Mouse (Mus musculus) midbrain, postnatal 0 days (tissue): ENCODE data around the gene Cpsf6. TPM values are rescaled to one million over a fixed set of nuclear protein-coding genes. Genes with fewer than 3 reads are reported as not detected.
"Not testable (repeated sequence)": the region's sequence is repeated elsewhere in the genome, so short reads cannot be mapped to it uniquely, and the experiment has no call there.

Experiments used
- ATAC-seq: fragments of 200-750 bp; cut with Nextera tagmentation; 2 replicates; pipeline ENCODE4 v1.8.0; 2017; ENCODE audit warnings: moderate number of reproducible peaks, mild to moderate bottlenecking, moderate TSS enrichment, moderate library complexity; ENCODE audit not compliant: low FRiP score
- DNase-seq: peaks from one replicate; pipeline ENCODE4 v3.0.0-alpha.2; 2015; ENCODE audit warnings: low spot score
- H3K27ac ChIP-seq: fragments of 300-500 bp; sonication (generic); 2 replicates; pipeline ENCODE4 v1.5.1; 2014; ENCODE audit warnings: low read depth, mild to moderate bottlenecking, low read length, mixed read lengths
- H3K27me3 ChIP-seq: fragments of 300-500 bp; sonication (generic); 2 replicates; pipeline ENCODE4 v1.6.1; 2014; ENCODE audit warnings: low read length, control low read depth, mixed read lengths; ENCODE audit not compliant: insufficient read depth
- H3K36me3 ChIP-seq: fragments of 300-500 bp; sonication (generic); 2 replicates; pipeline ENCODE4 v1.6.1; 2014; ENCODE audit warnings: low read length, control low read depth, mixed read lengths; ENCODE audit not compliant: insufficient read depth
- H3K4me1 ChIP-seq: fragments of 300-500 bp; sonication (generic); 2 replicates; pipeline ENCODE4 v1.6.1; 2014; ENCODE audit warnings: mild to moderate bottlenecking, control low read depth, antibody characterized with exemption, low read length, mixed read lengths; ENCODE audit not compliant: insufficient read depth
- H3K4me2 ChIP-seq: fragments of 300-500 bp; sonication (generic); 2 replicates; pipeline ENCODE4 v1.6.1; 2014; ENCODE audit warnings: low read depth, mild to moderate bottlenecking, low read length, mixed read lengths; ENCODE audit not compliant: poor library complexity, severe bottlenecking
- H3K4me3 ChIP-seq: fragments of 300-500 bp; sonication (generic); 2 replicates; pipeline ENCODE4 v1.5.1; 2014; ENCODE audit warnings: low read depth, mild to moderate bottlenecking, low read length, moderate library complexity
- H3K9ac ChIP-seq: fragments of 300-500 bp; sonication (generic); replicated peaks from 2 replicates; pipeline ENCODE4 v1.6.1; 2014; ENCODE audit warnings: mild to moderate bottlenecking, low read length, moderate library complexity, mixed read lengths; ENCODE audit not compliant: poor library complexity, severe bottlenecking
- H3K9me3 ChIP-seq: fragments of 300-500 bp; sonication (generic); 2 replicates; pipeline ENCODE4 v1.6.1; 2016; ENCODE audit warnings: low read length, control low read depth
- CTCF ChIP-seq: IDR thresholded peaks from 2 replicates; pipeline ENCODE4 v1.5.1; 2016; ENCODE audit warnings: antibody characterized with exemption, mild to moderate bottlenecking
- WGBS: fragments of 180-500 bp; shearing (Covaris S2); extraction: QIAGEN DNeasy Blood & Tissue Kit; methylation state at CpG from one replicate; pipeline ENCODE4 v1.1.7; 2014; 5-methylcytosine and 5-hydroxymethylcytosine counted together
- polyA plus RNA-seq: library from polyadenylated mRNA; unstranded; fragments of >200 nt; fragmentation: Nextera tagmentation; extraction: Ambion mirVana; gene quantifications from 2 replicates; pipeline ENCODE4 v1.2.1, GENCODE M21; 2015
- total RNA-seq: library from RNA; depleted of rRNA; stranded (reverse); fragments of >200 nt; gene quantifications from 2 replicates; pipeline ENCODE4 v1.2.3, GENCODE M21; 2014

The Cpsf6 gene
- total and polyA plus RNA-seq, 2 experiments from 2014 or later, result 85.1 to 120 TPM

DNA sequence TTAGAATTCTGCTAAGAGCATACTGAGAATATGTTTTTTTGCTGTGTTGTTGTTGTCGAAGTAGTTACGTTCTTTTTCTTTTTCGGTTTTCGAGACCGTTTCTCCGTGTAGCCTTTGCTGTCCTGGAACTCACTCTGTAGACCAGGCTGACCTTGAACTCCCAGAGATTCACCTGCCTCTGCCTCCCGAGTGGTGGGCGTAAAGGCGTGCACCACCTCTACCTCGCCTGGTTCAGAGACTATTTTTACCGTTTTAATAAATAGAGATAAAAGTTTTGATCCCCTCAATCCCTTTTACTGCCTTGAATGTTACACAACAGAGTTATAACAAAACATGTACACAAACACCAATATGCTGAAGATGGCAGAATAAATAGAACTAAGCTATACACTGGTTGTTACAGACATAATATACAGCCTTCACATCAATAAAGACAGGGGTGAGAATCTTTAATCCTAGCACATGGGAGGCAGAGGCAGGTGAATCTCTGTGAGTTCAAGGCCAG, 14.1 kb upstream of the Cpsf6 start:
- 68% methylated on average over 11 of the region's 11 CpGs for WGBS

DNA sequence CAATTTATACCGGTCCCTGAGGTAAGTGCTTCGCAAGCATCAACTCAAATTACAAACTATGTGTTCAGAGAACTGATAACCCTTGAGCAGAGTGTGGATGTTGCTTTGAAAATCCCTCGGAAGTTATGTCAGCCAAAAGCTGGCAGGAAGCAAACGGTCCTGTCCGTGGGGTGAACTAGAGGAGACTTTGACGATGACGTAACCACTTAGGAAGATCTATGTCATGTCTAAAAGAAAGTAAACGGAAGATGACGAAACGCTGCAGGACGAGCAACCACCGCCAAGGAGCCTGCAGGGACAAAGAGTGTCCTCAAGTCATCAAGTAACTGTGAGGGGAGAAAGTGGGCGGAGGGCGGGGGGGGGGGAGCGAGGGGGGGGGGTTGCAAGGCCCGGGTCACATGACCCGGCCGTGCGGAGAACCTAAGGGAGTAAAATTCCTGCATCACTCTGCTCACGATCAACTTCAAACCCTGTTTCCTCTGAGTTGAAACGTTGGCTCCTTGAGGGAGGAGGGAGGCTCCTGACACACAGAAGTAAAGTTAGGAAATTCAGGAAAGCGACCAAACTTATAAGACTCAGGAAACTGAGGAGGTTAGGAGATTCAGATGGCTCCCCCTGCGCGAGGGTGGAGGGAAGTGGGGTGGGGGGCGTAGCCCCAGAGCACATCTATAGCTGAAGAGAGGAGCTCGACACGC, 13.5 kb upstream of the Cpsf6 start:
- 3% methylated on average over 24 of the region's 27 CpGs for WGBS
- no peak for TF ChIP-seq CTCF
- no peaks in the 10 kb centered on the region for H3K36me3 ChIP-seq
- no peaks in the 10 kb centered on the region for H3K4me1 ChIP-seq
- no peak overlapping the region for H3K27ac ChIP-seq
- DNase-seq (peak; percentile 50), ATAC-seq (0 out of 2 replicates have a peak, but pooled peaks have one; percentile 20)
- H3K4me3 ChIP-seq, result peak overlapping the region; percentile 25
- peak overlapping the region; percentile 49 for H3K4me2 ChIP-seq
- H3K9me3 ChIP-seq, result no peaks in the 10 kb centered on the region
- no peaks in the 10 kb centered on the region for H3K27me3 ChIP-seq
- no peak overlapping the region for H3K9ac ChIP-seq

More for the DNA sequence above, 14.1 kb upstream of the Cpsf6 start:
- Histone ChIP-seq H3K4me3 (peak overlapping the region; percentile 25; the same call in 1 of the 2 replicates), H3K4me2 (peak overlapping the region; percentile 49), H3K9ac (no peak overlapping the region), H3K27me3 (no peaks in the 10 kb centered on the region), H3K9me3 (no peaks in the 10 kb centered on the region), H3K4me1 (no peaks in the 10 kb centered on the region), H3K36me3 (no peaks in the 10 kb centered on the region), H3K27ac (no peak overlapping the region)
- ATAC-seq (no peak), DNase-seq (no peak)
- TF ChIP-seq CTCF, result no peak

DNA sequence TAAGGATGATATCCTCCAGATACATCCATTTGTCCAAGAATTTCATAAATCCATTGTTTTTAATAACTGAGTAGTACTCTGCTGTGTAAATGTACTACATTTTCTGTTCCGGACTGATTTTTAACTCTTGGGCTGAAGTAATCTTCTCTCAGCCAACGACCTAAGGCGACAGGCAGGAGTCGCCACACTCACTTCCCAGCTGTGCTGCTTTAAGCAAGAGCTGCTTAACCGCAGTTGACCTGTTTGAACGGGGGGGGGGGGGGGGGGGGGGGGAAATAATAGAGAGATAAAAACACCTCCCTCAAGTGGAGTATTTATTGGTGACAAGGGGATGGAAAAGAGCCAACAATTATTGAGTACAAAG, 13.0 kb upstream of the Cpsf6 start:
- Histone ChIP-seq H3K9ac (no peak overlapping the region), H3K4me2 (peak overlapping the region; percentile 49), H3K36me3 (no peaks in the 10 kb centered on the region), H3K4me3 (peak overlapping the region; percentile 25; the same call in 1 of the 2 replicates), H3K27ac (no peak overlapping the region), H3K9me3 (no peaks in the 10 kb centered on the region), H3K27me3 (no peaks in the 10 kb centered on the region), H3K4me1 (no peaks in the 10 kb centered on the region)
- 16% methylated on average over 5 of the region's 6 CpGs for WGBS
- ATAC-seq, result no peak
- no peak for DNase-seq
- TF ChIP-seq CTCF, result no peak

DNA sequence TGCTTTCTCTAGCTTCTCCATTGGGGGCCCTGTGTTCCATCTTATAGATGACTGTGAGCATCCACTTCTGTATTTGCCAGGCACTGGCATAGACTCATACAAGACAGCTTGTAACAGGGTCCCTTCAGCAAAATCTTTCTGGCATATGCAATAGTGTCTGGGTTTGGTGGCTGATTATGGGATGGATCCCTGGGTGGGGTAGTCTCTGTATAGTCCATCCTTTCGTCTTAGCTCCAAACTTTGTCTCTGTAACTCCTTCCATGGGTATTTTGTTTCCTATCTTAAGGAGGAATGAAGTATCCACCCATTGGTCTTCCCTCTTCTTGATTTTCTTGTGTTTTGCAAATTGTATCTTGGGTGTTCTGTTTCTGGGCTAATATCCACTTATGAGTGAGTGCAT, 12.6 kb upstream of the Cpsf6 start:
- H3K4me3 ChIP-seq, H3K4me1 ChIP-seq, H3K27ac ChIP-seq, H3K9ac ChIP-seq, DNase-seq, H3K27me3 ChIP-seq, H3K9me3 ChIP-seq, ATAC-seq, H3K36me3 ChIP-seq, H3K4me2 ChIP-seq: not testable (repeated sequence)
- 94% methylated on average over 1 of the region's 1 CpGs for WGBS

DNA sequence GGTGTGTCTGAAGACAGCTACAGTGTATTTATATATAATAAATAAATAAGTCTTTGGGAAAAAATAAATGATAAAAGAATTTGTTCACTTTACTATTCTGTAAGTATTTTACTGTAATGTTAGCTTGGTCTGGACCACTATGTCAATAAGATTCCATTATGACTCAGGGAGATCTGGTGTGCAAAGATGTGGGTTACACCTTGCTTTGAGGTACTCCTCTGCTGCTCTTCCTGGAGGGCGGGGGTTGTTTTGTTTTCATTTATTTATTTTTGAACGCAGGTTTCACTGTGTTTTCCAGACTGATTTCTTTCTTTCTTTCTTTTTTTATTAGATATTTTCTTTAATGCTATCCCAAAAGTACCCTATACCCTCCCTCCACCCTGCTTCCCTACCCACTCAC, 12.0 kb upstream of the Cpsf6 start:
- Histone ChIP-seq H3K9me3 (no peaks in the 10 kb centered on the region), H3K27ac (no peak overlapping the region), H3K4me1 (no peaks in the 10 kb centered on the region), H3K36me3 (no peaks in the 10 kb centered on the region), H3K27me3 (no peaks in the 10 kb centered on the region), H3K4me3 (no peak overlapping the region), H3K9ac (no peak overlapping the region), H3K4me2 (no peak overlapping the region)
- WGBS, result 87% methylated on average over 2 of the region's 2 CpGs
- DNase-seq (no peak), ATAC-seq (no peak)
- TF ChIP-seq CTCF, result no peak

- Histone ChIP-seq H3K36me3 (no peaks in the 10 kb centered on the region), H3K27me3 (no peaks in the 10 kb centered on the region), H3K9me3 (no peaks in the 10 kb centered on the region), H3K4me2 (no peak overlapping the region), H3K9ac (no peak overlapping the region), H3K27ac (no peak overlapping the region), H3K4me3 (no peak overlapping the region), H3K4me1 (no peaks in the 10 kb centered on the region)
- WGBS, result 20% methylated on average over 5 of the region's 5 CpGs
- TF ChIP-seq CTCF, result no peak
- DNase-seq (no peak), ATAC-seq (no peak)
Measured at GRCm38 (mm10) chr10:117391057-117391456, 11.2 kb upstream of the Cpsf6 start.
